Mouse (Mus musculus): Measurements from ENCODE around the gene 1190005I06Rik.

The 1190005I06Rik gene

DNA sequence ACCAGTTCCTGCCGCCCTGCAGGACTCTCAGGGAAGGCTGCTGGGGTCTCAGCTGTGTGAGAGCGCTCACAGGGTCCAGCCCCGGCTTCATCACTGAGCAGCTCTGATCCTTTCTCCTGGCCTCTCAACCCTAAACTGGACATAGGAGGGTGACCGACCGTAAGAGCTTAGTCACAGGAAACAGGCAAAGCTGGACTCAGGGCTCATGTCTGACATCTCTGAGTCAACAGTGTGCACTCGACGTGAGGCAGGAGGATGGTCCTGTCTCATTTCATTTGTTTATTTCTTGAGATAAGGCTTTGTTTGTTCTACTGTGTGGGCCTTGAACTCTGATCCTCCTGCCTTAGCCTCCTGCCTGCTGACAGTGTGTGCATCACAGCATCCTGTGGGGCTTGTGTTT, 27.0 kb downstream of the 1190005I06Rik start:
- no peak for DNase-seq (ENCODE audit: low read depth, low spot score)

DNA sequence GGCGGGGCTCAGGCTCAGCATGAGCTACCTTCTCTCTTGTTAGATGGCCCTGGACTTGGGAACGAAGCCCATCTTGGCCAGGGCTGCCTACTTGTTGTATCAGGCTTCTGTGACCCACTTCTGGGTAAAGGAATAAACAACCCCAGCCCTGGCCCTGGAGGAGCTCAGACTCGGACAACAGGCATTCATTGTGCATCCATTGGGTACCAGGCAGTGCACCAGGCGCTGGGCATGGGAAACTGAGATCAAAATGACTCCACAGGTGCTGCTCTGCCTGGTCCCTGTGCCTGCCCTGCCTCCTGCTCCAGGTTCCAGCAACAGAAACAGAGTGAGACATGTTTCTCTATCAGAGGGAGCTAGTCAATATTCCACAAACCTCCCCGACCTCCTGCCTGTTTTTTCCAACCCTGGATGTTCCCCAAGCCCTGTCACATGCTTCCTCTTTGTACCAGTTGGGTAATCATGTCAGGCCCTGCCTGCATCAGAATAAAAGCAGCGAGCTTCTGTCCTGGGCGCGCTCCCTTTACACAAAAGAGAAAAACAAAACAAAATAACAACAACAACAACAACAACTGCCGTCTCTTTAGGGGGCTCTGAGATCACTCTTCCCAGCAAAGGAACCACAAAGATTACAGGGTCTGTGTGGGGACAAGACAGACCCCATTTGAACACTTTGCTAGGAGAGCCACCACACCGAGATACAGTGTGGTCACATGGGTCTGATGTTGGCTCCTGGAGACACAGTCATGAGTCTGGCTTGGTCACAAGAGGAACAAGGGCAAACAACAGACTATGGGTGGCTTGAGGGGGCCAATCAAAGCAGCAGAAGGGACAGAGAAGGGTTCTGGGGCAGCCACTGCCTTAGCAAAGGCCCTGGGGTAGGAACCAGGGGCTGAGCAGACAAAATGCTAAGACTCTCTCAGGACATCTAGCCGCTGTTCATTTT, 27.9 kb downstream of the 1190005I06Rik start:
- DNase-seq (ENCODE audit: low read depth, low spot score) = no peak

DNA sequence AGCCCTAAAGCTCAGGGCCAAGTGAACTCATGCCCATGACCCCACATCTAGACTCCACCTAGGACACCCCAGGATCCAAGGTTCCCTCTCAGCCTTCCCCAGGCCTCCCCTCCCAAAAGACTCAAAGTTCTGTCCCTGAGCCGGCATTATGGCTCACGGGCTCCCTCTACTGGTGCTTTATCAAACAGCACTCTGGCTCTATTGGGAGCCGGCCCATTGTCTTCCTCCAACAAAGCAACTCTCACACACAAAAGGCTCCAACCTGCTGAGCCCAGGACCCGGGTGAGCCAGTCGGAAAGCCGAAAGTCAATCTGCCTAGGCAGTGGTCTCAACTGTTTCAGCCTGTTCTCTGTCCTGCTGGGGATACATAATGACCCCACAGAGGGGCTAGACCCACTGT, 29.3 kb downstream of the 1190005I06Rik start:
- DNase-seq (ENCODE audit: low read depth, low spot score) = peak; percentile 42

DNA sequence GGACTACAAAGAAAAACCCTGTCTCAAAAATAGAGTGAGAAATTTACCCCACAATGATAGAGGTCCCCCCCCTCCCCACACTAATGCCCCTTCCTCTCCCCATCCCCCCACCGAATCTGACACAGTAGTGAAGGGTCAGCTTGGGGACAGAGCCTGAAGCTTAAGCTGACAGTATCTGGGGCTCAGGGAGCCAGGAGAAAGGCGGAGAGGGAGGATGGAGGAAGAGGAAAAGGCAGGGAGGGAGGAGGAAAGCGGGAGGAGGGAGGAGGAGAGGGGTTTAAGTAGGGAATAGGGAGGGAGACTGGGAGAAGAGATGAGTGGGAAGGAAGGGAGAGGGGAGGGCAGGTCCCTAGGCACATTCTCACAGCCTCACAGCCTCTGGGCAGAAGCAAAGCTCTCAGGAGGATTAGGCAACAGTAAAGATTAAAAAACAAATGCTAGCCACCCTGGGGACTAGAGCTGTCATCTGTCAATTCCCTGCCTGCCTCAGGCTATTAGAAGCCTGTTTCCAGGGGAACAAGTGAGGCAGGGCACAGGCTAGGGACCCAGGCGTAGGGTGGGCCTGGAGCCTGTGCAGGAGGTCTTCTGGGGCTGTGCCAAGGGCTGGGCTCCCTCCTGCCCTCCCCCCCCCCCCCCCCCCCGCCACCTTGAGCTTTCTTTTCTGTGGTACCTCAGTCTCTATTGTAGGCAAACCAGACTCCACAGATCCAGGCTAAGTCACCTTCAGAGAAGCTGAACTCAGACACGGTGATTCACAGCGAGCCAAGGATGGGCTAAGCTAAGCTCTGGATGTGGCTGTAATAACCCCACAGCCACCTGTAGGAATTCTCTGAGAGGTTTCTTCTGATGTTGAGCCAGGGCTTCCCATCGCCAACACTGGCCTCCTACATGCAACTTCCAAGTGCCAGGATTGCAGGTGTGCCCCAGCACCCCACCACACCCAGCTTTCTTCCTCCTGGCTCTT, 30.5 kb downstream of the 1190005I06Rik start:
- no peak for DNase-seq (ENCODE audit: low read depth, low spot score)

DNA sequence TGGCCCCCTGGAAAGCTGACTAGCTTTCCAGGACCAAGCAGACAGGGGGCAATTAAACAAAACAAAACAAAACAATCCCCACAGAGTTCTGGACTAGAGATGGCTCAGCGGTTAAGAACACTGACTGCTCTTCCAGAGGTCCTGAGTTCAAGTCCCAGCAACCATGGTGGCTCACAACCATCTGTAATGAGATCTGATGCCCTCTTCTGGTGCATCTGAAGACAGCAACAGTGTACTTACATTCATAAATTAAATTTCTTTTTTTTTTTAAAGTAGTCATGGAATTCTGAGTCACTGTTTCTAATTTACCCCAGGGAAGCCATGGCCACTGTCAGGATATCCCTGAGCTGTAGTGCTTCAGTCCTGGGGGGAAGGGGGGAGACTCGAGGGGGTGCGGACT, 32.9 kb downstream of the 1190005I06Rik start:
- no peak for DNase-seq (ENCODE audit: low read depth, low spot score)

DNA sequence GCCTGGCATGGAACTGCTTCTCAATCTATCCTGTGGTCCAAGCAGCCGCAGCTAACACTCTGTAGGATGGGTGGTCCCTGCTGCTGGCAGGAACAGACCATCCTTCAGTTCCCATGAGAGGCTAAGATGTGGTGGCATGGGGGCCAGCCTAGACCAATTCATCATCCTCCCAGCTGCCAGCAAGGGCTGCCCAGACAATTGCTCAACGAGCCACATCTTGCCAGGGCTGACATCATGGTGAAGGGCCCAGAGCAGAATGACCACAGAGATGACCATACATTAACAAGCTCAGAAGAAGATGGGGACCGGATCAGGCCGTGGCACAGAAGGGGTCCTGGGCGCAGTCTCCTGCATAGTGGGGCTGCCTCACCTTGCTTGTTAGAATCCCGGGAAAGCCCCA, 36.6 kb downstream of the 1190005I06Rik start:
- DNase-seq (ENCODE audit: low read depth, low spot score) = no peak

DNA sequence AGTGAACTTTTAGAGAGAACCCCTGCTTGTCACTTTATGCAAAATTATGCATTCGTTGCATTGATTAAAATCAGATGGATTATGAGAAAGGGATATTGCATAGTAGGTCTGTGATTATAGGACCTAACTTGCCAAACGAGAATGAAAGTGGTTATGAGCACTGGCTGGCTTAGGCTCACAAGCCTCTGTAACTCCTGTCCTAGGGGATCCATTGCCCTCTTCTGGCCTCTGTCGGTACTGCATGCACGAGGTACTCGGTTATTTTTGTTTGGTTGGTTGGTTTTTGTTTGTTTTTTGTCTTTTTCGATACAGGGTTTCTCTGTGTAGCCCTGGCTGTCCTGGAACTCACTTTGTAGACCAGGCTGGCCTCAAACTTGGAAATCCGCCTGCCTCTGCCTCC, 39.5 kb downstream of the 1190005I06Rik start:
- DNase-seq (ENCODE audit: low read depth, low spot score) = peak; percentile 57

DNA sequence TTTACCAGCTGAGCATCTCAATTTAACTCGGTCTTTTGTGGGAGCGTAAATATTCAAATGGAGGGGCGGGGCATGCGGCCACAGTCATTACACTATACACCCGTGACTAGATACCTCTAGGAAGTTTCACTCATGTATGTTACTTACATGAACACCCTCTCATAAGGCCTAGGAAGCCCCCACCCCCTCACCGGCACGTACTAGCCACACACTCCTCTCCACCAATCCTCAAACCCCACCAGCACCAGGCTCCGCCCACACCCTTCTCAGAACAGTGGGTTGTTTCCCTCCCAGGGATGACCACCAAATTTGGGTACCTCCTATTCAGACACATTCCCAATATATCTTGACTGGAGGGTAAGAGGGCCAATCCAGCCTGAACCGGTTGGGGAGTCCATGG, 40.0 kb downstream of the 1190005I06Rik start:
- no peak for DNase-seq (ENCODE audit: low read depth, low spot score)

DNA sequence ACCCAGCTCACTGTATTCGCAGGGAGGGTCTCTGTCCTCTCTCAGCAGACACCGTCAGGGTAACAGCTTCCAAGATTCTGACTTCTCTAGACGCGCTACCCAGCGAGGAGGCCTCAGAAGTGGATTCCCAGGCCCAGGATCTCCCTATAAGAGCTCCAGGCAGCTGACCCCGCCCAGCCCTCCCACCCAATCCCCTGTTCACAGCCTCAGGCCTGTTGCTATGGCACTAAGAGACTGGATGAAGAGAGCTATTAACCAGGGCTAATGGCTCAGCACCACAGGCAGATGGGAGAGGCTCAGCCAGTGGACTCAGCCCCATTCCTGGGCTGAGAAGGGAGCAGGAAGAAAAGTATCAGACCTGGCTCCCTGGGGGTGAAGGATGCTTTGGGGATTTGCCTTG, 44.8 kb downstream of the 1190005I06Rik start:
- DNase-seq (ENCODE audit: low read depth, low spot score) = no peak

DNA sequence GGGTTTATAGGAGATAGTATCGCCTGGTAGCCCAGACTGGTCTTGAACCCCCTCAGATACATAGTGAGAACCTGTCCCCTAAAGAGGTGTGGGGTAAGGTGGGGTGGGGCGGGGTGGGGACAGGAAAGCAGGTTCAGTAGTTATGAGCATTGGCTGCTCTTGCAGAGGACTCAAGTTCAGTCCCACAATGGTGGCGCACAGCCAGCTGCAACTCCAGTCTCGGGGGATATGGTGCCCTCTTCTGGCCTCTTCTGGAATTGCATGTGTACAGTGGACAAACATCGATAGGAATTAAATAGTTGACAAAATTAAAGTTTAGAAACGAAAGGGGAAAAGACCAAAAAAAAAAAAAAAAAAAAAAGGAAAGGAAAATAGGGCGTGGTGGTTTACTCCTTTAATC, 47.9 kb downstream of the 1190005I06Rik start:
- peak; percentile 55 for DNase-seq (ENCODE audit: low read depth, low spot score)

DNA sequence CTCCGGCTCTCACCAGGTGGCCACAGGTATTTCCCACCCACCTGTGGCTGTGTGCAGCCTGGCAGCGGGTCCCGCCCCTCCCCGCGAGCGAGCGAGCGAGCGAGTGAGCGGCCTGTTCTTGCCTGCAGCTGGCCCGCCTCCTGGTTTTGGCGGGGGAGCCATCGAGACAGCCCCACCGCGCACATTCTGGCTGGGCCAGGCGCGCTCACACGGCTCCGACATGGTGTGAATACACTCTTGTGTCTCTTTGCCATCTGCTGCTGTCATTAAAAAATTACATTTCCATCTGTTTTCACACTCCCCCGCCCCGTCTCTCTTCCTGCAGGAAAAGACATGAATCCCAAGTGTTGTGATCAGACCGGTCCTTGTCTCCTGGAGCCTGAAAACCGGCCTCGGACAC, 48.9 kb downstream of the 1190005I06Rik start:
- no peak for DNase-seq (ENCODE audit: low read depth, low spot score)

DNA sequence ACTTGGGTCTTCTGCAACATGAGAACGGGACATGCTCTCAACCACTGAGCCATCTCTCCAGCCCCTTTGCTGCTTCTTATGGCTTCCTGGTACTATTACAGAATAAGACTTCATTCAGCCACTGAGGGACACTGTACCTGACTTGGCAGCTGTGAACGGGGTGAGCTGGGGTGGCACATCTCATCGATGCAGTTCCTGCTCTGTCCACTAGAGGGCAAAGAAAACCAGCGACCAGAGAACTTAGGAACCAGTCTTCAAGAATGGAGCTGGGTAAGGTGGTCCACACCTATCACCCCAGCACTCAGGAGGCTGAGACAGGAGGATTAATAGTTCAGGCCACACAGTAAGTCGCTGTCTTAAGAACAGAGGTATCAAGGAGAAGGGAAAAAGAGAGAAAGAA, 51.5 kb downstream of the 1190005I06Rik start:
- peak; percentile 63 for DNase-seq (ENCODE audit: low read depth, low spot score)

DNA sequence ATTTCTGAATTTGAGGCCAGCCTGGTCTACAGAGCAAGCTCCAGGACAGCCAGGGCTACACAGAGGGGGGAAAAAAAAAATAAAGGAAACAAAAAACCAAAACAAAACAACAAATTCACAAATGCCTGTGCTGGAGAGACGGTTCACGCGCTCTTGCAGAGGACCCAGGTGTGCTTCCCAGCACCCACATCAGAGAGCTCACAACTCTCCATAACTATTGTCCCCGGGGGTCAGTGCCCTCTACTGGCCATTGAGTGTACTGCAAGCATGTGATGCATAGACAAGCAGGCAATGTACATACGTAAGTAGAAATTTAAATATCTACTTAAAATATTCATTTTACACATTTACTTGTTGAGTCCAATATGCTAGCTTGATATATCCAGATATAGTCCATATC, 52.9 kb downstream of the 1190005I06Rik start:
- DNase-seq (ENCODE audit: low read depth, low spot score) = peak; percentile 31

DNA sequence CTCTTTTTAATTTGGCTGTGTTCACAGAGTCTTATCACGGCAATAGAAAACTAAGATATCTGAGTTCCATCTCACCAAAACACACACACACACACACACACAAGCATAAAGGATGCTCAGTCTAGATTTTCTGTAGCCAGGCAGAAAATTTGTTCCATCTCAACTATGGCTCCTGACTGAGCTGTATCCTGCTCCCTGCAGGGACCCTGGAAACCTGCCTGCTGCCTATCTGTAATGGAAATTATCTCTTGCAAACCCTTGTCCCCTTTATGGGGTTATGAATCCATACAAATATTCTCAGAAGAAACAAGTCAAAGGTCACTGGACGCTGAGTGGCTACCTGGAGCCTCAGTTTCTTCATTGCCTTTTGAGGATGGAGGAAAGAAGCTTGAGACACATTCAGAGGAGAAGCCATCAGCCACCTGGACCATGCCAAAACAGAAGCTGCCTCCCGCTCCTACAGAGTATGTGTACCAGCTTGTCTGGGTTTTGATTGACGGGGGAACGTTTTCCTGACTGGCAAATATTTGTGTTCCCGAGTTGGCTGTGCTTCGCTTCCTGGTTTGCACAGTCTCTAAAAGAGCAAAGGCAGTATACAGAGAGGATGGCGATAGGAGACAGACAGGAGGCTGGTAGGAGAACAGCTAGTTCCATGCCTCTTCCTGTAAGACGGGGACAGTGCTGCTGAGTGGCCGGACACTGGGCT, 55.7 kb downstream of the 1190005I06Rik start:
- no peak for DNase-seq (ENCODE audit: low read depth, low spot score)

DNA sequence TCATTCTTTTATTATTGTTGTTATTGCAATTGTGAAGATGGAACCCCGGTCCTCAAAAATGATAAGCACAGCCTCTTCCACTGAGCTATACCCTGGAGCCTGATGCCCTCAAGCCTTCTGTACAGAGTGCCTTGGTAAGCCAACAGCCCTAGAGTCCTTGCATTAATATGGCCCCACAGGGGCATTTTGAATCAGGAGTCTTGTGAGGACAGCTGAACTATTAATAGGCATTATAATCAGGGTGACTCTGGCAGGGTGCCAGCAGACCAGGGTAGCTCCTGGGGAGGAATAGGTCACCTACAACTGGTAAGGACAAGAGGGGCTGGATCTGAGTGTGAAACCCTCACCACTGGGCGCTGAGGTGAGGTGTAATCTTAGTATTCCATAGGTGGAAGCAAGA, 57.5 kb downstream of the 1190005I06Rik start:
- DNase-seq (ENCODE audit: low read depth, low spot score) = no peak

DNA sequence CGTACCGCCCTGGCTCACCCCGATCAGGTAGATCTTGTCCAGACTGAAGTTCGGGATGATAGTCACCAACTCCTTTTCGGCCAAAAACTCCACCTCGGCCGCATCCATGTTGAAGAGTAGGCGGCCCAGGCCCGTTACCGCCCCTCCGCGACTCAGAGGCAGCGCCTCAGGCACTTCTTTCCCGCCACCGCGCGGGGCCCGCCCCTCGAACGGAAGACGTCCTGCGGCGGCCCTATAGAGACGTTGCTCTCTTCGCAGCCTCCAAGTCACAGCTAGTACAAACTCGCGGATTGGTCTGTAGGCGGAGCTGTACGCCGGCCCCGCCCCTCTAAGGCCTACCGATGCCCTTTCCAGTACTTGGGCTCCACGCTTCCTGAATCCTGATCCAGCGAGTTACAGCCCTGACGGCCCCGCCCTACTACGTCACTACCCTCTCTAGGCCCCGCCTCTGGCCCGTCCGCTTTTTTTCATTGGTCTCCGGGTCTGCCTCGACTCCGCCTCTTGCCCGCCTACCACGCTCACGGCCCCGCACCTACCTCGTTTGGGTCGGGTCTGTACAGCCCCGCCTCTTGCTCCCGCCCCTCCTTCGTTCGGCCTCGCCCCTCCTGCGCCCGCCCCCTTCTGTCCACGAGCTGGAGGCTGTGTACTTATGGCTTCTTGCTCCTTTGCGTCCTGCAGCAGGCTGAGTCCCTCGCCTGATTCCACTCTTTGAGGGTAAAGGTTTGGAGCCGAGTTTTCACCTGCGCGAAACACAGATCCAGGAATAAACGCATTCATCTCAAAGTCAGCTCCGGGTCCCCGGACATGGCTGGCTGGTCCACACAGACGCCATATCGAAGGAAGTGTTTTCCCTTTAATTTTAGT, 58.3 kb downstream of the 1190005I06Rik start, which contains the start of gene Gins2:
Gins2 (minus strand) TSS at position 397 of the 864 bp plus-strand sequence.
- peak; percentile 98 for DNase-seq (ENCODE audit: low read depth, low spot score)

DNA sequence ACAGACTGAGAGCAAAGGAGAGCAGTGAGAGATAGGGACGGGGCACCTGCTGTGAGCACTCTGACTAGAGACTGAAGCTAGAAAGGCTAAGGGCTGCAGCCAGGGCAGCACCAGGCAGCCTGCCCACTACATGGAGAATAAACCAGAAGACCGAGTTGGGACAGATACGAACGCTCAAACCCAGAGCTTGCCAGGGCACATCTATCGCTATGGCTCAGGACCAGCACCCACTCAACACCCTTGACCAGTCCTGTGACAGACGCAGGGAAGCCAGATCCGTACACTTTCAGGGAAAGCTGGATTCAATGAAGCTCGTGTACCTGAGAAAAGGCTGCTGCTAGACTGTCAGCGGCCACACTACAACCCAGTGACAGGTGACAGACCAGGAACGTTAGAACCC, 61.9 kb downstream of the 1190005I06Rik start:
- no peak for DNase-seq (ENCODE audit: low read depth, low spot score)

DNA sequence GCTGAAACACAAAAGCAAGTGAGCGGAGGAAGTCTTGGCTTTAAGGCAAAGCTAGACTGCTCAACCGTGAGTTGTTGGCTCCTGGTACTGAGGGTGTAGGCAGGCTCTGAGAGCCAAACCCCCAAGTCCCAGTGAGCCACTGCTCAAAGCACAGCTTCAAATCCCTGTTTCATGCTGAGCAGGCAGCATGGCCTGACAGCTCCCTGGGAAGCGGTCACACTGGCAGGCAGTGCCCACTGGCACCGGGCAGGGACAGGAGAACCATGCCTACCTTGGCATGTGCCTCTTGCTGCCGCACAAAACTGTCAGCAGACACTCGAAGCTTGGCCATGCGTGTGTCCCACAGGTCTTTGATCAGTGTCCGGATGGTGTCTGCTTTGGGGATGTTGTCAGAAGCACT, 65.6 kb downstream of the 1190005I06Rik start:
- DNase-seq (ENCODE audit: low read depth, low spot score) = no peak

DNA sequence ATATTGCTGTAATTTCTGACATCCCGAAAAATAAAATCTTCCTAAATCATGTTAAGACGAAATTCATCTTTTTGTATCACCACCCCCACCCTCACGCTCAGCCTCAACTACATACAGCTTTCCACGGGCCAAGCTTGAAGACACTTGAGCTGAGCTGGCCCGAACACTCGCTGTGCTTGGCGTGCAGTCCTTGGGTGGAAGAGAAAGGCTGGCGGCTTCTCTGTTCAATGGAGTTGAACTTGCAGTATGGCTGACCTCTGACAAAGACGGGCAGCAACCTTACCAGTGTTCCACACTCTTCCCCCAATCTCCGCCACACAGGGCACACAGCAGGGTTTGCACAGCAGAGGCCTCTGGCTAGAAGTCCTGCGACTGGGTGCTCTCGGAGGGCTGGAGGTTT, 66.1 kb downstream of the 1190005I06Rik start:
- no peak for DNase-seq (ENCODE audit: low read depth, low spot score)

DNA sequence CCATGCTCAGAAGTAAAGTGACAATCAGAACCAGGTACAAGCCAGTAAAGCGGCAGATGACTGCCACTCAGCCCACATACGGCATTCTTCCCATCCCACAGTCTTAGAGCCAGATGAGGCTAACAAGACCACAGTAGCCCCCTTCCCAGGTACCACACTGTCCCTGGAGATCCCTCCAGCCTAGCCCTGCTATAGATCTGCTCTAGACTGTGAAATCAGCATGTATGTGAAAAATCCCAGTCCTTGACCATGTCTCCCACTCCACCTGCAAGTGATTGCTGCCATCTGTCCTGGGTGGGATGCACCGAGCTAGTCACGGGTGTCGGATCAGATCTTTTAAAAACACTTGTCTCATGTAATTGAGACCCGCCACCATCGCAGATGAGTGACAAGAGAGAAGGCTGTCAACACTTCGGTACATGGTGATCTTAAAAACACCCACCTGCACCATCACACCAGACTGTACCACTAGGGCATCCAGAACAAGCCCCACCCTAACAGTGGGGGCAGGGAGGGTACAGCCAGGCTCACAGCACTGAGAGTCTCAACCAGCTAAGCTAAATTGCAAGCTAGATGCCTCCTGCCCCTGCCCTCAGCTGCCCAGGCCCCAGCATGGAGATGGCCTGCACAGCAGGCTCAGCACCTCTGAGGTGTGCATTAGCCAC, 67.0 kb downstream of the 1190005I06Rik start:
- DNase-seq (ENCODE audit: low read depth, low spot score) = no peak

Data from c-Kit-negative CD71-positive TER-119-positive erythroid progenitor cells, embryonic 14.5 days (primary cell).